Mouse (Mus musculus) urinary bladder, postnatal 25 days (tissue): ENCODE results near the gene Taf15.
"Not testable (repeated sequence)": the region's sequence is repeated elsewhere in the genome, so short reads cannot be mapped to it uniquely, and the experiment has no call there.

ENCODE experiments used
- DNase-seq: peaks from one replicate; pipeline ENCODE4 v3.0.0; 2022; ENCODE audit warnings: low spot score

Taf15 gene

GRCm38 (mm10) chr11:83538705-83539314 lies 65.9 kb downstream of the Taf15 start:
- no peak for DNase-seq

DNA sequence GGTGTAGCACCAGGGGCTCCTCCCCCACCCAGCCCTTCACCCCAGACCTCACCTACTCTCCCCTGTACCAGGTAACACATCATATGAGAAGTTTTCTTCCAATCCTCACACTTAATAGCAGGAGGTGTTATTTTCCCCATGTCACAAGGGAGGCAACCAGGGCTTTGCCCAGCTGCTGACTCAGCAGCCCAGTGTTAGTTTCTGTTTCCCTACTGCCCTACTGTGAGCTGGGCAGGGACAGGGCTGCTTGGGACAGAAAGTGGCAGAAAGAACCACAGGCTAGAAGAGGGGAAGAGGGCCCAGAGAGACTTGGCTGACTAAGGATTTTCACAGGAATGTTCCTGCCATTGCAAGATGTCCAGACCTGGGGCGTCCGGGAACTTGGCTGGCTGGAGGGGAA lies 68.0 kb downstream of the Taf15 start:
- no peak for DNase-seq

DNA sequence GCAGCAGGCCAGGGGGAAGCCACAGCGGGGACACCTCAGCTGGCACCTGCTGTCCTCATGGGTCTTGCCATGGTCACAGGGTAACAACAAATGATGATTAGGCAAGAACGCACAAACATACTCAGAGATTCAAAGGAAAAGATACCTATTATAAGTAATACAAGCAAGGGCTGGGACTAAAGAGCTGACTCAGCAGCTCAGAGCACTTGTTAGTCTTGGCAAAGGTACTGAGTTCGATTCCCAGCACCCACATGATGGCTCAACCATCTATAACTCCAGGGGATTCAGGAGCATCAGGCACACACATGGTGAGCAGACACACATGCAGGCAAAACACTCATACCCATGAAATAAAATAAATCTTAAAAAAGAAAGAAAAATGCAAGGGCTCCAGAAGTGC lies 68.5 kb downstream of the Taf15 start:
- no peak for DNase-seq

DNA sequence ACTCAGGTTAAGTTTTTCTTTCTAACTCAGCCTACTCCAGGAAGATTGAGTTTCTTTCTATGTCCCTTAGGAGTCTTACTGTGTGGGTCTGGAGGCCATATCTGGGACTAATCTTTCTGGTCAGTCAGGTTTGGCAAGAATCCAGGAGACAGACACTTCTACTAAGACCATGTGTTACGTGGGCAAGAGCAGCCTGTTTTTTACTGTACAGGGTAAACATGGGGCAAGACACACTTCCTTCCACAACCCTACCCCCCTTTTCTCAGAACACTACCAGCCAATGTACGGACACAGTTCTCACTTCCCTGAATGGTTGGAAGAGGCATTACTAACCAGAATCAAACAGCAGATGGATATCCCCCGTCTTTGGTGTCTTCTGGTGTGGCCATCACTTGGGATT lies 71.3 kb downstream of the Taf15 start:
- no peak for DNase-seq

DNA sequence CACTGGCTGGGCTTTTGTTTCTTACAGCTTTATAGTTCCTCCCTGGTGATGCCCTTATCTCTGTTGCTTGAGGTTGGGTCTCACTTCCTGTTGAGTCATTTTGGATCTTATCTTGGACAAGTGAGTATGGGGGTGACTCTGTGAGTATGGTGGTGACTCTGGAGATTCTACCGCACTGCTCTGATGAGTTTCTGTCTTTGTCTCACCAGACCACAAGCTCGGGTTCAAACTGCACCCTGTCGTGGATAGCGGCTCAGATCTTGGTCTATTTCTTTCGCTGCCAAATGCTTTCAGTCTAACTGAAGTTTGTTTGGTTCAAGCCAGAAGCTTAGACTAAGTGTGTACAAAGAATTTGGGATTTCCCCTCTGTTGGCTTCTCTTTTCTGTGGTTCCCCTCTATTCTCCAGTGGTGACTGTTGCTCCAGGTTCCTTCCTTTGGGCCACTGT lies 77.3 kb downstream of the Taf15 start:
- DNase-seq = no peak

DNA sequence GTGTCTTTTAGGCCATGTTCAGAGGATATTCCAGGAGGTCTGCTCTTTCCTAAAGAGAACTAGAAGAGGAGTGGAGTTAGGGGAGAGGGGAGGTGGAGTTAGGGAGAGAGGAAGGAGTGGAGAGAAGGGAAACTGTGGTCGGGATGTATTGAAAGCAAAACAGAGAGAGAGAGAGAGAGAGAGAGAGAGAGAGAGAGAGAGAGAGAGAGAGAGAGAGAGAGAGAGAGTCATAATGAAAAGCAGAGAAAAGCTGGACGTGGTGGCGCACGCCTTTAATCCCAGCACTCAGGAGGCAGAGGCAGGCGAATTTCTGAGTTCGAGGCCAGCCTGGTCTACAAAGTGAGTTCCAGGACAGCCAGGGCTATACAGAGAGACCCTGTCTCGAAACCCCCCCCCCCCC lies 78.2 kb downstream of the Taf15 start:
- not testable (repeated sequence) for DNase-seq

DNA sequence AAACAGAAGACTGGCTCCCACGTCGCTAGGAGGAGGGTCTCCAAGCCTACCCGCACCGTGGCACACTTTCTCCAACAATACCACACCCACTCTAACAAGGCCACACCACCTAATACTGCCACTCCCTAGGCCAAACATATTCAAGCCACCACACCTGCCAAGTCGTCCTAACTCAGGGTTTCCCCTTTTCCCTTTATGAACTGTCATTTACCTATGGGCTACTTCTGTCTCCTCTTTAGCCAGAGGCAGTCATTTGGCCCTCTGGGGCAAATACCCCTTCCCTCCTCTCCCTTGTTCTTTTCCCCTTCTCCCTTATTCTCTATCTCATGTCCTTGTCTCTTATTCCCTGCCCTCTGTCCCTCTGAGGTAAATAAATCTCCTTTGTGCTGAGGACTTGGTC lies 78.8 kb downstream of the Taf15 start:
- DNase-seq = no peak
